Mouse (Mus musculus) thymus, postnatal 4 days (tissue): ENCODE results near the gene Nphs1.
"Not testable (repeated sequence)": the region's sequence is repeated elsewhere in the genome, so short reads cannot be mapped to it uniquely, and the experiment has no call there.

Experiments
- DNase-seq: peaks from one replicate; pipeline ENCODE4 v3.0.0; 2021

Gene Nphs1

DNA sequence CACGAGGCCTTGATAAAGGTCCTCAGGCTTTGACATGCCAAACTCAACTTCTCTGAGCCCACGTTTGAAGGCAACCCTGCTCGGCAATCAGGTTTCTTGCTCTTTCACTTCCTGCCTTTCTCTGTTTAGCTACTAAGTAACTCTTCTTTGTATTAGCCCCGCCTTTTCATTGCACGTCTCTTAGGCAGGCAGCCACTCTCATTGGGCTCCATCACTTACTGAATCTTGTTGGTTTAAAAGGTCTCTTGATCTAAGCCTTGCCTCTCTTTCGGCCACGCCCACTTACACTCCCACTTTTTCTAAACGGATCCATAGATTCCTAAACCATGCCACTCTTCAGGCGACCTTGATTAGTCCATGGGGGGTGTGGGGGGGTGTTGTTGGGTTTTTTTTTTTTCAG is 14.4 kb upstream of the Nphs1 start:
- DNase-seq = no peak

- peak; percentile 53 for DNase-seq
Measured at GRCm38 (mm10) chr7:30444154-30444970, 13.8 kb upstream of the Nphs1 start.

DNA sequence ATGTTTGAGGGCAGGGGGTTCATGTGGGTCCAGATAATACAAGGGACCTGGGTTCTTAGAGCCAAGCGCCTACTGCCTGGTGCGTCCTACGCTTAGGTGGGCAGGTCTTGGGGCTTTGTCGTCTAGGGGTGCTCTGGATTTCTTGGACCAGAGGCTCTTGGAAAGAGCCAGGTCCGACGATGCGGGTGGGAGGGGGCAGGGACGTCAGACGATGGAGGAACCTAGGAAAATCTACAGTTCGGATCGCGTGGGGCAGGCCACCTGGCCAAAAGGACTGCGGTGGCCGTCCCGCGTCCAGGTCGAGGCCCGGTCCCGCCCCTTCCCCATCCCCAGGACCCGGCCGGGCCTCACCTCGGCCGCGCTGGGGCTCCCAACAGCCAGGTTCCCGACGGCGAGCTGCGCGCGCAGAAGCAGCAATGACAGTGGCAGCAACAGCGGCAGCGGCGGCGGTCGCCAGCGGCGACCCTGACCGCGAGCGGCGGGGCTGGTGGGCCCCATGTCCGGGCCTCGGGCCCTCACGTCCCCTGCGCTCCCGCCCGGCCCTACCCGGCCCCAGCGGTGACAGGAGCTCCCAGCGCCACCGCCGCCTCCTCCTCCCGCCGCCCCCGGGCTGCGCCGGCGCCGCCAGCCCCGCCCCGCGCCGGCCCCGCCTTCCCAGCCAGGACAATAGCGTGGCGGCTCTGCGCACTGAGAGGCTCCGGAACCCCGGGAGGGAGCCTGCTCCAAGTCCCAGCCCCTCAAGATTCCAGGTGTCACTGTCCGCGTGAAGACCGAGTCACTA is 13.0 kb upstream of the Nphs1 start, which contains the start of gene Aplp1:
TSS of gene Aplp1 (minus strand) at position 565 of the 781 bp plus-strand sequence.
- peak; percentile 73 for DNase-seq

DNA sequence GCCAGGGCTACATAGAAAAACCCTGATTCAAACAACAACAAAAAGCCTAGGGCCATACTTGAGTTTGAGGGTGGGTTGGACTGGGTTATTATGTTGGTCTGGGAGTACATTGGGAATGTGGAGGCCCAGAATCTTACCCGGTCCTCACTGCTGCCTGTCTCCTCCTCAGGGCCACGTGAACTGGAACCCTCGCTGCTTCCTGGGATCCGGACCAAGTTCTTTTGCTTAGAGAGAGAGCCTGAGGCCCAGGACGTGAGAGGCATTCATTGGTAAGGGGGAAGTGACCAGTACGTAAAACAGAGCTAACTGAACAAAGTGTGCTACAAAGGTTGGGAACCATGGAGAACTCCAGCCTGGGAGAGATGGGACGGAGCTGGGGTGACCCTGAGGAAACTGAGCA is 7.9 kb upstream of the Nphs1 start:
- DNase-seq = no peak

- peak; percentile 25 for DNase-seq
Measured at GRCm38 (mm10) chr7:30453327-30453726, 4.8 kb upstream of the Nphs1 start.

DNA sequence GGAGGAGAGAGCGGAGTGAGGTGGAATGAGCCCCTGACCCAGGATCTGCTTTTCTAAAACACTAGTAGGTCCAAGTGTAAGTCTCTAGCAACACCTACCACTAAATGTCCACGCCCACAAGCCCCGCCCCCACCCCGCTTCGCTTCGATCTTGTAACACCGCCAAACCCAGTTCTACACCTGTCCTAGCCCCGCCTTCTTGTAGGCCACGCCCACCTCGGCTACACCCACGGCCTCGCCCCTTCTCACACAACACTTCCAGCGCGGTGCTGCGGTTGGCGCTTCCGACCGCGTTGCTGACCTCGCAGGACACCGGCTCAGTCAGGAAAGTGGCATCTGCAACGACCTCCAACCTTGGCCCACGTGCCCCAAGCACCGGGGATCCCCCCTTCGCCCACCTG is 4.3 kb upstream of the Nphs1 start:
- DNase-seq = peak; percentile 76

DNA sequence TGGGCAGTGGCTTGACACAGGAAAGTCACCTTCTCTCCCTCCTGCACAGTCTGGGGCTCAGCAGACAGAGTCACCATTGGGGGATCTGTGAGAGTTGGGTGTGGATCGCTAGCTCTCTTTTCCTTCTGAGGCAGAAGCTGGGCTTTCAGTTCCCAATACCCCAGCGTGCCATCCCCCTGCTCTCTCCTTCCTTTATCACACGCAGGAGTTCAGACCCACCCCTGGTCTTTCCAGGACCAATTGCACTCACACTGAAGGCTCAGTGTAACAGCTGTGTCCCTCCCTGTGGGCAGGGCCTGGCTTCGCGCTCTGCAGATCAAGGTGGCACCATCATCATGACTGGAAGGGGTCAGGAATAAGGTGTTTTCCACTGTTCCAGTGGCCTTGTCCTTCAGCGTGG is 3.9 kb upstream of the Nphs1 start:
- DNase-seq = no peak

- no peak for DNase-seq
Measured at GRCm38 (mm10) chr7:30456487-30456886, 1.6 kb upstream of the Nphs1 start.

DNA sequence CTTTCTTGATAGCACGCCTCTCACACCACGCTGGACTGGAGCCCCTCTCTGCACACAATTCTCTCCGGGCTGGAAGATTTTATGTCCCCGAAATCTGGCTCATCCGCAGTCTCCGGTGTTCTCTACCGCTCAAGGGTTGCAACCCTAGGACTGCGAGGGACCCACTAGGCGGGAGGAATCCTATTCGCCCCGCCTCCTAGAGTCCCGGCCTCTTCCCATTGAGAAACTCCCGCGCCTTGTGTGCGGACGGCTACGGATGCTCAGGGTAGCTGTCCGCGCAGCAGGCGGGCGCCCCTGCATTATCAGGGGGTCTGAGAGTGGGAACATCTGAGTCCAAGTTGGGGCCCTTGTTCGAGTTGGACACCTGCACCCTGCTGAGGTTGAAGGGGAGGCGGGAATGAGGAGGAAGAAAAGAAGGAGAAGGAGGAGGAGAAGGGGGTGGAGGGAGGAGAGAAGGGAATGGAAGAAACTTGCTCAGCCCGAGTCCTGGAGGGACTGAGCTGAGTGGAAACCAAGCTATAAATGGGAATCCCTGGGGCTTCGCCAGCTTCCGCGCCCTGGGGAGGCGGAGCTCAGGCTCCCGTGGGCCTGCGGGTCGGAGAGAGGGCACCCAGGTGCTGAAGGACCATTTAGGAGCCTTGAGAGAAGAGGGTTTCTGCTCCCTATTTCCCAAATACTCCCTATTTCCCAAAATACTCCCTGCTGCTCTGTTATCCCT is 1.0 kb upstream of the Nphs1 start:
- no peak for DNase-seq

- no peak for DNase-seq
Measured at GRCm38 (mm10) chr7:30459484-30459883, 1.4 kb downstream of the Nphs1 start.

- no peak for DNase-seq
Measured at GRCm38 (mm10) chr7:30463568-30463967, 5.5 kb downstream of the Nphs1 start.

DNA sequence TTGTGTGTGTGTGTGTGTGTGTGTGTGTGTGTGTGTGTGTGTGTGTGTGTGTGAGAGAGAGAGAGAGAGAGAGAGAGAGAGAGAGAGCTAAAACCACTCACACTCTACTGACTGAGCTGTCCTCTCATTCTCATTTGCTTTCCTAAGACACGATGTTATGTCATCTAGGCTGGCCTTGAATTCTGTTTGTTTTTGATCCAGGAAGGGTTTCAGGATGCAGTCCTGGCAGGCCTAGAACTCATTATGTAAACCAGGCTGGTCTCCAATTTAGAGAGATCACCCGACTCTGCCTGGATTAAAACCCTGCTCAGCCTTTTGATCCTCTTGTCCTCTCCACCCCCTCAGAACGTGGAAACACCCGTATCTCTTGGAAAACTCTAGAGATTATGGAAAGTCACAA is 5.9 kb downstream of the Nphs1 start:
- no peak for DNase-seq

- DNase-seq = no peak
Measured at GRCm38 (mm10) chr7:30464816-30465300, 6.7 kb downstream of the Nphs1 start.

DNA sequence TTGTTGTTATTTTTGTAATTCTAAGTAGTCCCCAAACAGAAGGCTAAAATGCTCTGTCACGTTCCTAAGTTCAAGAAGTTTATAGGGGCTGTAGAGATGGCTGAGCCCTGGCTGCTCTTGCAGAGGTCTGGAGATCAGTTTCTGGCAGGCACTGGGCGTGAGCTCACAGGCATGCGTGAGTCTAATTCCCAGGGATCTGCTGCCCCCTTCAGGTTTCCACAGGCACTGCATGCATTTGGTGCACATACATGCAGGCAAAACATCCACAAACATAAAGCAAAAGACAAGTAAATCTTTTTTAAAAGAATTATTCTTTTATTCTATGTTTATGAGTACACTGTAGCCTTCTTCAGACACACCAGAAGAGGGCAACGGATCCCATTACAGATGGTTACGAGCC is 14.3 kb downstream of the Nphs1 start:
- peak; percentile 76 for DNase-seq

GRCm38 (mm10) chr7:30474999-30475398 is 16.9 kb downstream of the Nphs1 start:
- DNase-seq = no peak

DNA sequence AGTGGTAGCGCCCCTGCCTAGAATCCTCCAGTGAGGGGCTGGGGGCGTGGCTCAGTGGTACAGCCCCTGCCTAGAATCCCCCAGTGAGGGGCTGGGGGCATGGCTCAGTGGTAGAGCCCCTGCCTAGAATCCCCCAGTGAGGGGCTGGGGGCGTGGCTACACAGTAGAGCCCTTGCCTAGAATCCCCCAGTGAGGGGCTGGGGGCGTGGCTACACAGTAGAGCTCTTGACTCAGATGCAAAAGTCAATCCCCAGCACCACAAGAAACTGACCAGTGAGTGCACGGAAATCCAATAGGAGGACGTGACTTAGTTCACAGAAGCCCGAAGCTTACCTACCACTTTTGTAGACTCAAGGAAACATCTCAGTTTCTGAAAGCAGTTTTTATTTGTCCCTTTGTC is 18.0 kb downstream of the Nphs1 start:
- not testable (repeated sequence) for DNase-seq

DNA sequence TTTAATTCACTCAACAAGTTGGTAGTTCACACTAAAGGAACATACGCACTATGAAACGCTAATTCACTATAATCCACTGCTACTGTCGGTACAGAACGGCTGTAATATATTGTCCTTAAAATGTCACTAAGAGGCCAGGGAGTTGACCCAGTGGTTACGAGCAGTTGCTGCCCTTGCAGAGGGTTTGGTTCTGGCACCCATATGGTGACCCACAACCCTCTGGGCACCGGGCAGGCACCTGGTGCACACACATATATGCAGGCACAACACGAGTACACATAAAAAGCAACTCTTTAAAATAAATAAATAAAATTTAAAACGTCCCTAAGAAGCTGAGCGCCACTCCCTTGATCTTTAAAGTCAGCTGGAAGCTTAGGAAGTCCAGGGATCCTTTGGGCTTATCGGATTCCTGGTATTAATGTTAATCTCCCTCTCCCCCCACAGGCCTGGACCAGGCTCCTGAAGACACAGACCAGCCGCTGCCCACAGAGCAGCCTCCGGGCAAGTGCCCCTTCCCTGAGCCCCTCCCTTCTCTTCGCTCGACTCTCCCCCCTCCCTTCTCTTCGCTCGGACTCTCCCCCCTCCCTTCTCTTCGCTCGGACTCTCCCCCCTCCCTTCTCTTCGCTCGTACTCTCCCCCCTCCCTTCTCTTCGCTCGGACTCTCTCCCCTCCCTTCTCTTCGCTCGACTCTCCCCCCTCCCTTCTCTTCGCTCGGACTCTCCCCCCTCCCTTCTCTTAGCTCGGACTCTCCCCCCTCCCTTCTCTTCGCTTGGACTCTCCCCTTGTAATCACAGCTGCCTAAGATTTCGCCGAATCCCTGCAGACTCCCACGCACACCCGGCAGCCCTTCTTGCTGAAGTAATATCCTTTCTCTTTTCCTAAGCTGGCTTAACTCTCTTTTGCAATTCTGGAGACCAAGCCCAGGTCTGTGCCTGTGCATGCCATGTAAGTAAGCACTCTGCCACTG is 19.6 kb downstream of the Nphs1 start:
- no peak for DNase-seq

DNA sequence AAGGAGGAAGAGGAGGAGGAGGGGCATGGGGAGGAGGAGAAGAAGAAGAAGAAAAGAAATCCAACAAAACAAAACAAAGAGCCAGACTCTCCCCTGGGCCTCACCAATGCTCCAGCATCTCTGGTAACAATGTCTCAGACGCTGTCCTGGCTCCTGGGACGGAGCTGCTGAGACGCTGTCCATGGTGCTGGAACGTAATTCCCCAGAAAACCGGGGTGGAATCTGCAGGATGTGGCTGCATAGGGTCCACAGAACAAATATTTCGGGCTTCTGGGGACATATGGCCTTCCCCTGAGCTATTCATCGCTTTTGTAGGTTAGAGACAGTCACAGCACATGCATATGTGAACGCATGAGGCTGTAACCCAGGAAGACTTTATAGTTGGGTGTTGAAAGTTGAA is 26.1 kb downstream of the Nphs1 start:
- DNase-seq = peak; percentile 41

- DNase-seq = peak; percentile 63
Measured at GRCm38 (mm10) chr7:30490251-30490956, 32.3 kb downstream of the Nphs1 start.

- DNase-seq = no peak
Measured at GRCm38 (mm10) chr7:30490957-30491307, 32.8 kb downstream of the Nphs1 start.

DNA sequence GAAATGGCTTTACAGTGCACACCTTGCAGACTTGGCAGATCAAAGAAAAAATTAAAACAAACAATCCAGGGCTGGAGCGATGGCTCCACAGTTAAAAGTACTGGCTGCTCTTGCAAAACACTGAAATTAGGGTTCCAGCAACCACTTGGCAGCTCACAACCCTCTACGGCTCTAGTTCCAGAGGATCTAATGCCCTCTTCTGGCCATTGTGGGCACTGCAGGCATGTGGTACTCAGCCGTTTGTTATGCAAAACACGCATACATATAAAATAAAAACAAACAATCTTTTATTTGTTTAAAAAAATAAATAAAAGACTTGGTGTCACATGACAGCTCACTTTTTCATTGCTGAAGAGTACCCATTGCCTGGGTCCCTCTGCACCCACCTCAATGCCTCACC is 34.6 kb downstream of the Nphs1 start:
- DNase-seq = peak; percentile 92
